Mouse (Mus musculus): ENCODE measurements around the gene Pirb.
"Not testable (repeated sequence)": the region's sequence is repeated elsewhere in the genome, so short reads cannot be mapped to it uniquely, and the experiment has no call there.

The Pirb gene

GRCm38 (mm10) chr7:3720268-3720667, at the start of gene Pirb:
Pirb (minus strand) TSS chr7:3720391.
- not testable (repeated sequence) for DNase-seq (ENCODE audit: low spot score in 2 of 2)

GRCm38 (mm10) chr7:3732675-3733074, 12.5 kb upstream of the Pirb start:
- DNase-seq (ENCODE audit: low spot score in 2 of 2), result not testable (repeated sequence)

GRCm38 (mm10) chr7:3725459-3725858, 5.3 kb upstream of the Pirb start:
- DNase-seq (ENCODE audit: low spot score in 2 of 2), result not testable (repeated sequence)

DNA sequence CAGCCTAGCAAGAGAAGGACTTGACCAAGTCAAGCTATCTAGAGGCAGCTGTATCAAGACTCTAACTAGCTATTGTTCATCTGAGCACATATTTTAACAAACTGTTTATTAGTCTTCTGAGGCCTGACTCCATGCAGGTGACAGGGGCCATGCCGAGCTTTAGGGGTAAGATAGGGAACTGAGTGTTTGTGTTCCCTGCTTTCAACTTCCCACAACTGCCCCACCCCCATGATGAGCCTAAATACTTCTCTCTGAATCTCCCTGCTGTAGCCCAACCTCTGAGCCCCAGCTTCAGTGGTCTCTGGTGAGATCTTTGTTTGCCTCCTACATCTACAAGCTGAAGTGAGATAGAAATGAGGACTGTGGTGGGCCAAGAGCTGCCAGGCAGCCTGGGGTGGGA, 4.9 kb downstream of the Pirb start:
- no peak for DNase-seq (ENCODE audit: low spot score in 2 of 2)

GRCm38 (mm10) chr7:3712264-3712942, 7.8 kb downstream of the Pirb start:
- no peak for DNase-seq (ENCODE audit: low spot score in 2 of 2)

GRCm38 (mm10) chr7:3709000-3709399, 11.2 kb downstream of the Pirb start:
- DNase-seq (ENCODE audit: low spot score in 2 of 2), result no peak

GRCm38 (mm10) chr7:3708447-3708980, 11.7 kb downstream of the Pirb start:
- not testable (repeated sequence) for DNase-seq (ENCODE audit: low spot score in 2 of 2)

DNA sequence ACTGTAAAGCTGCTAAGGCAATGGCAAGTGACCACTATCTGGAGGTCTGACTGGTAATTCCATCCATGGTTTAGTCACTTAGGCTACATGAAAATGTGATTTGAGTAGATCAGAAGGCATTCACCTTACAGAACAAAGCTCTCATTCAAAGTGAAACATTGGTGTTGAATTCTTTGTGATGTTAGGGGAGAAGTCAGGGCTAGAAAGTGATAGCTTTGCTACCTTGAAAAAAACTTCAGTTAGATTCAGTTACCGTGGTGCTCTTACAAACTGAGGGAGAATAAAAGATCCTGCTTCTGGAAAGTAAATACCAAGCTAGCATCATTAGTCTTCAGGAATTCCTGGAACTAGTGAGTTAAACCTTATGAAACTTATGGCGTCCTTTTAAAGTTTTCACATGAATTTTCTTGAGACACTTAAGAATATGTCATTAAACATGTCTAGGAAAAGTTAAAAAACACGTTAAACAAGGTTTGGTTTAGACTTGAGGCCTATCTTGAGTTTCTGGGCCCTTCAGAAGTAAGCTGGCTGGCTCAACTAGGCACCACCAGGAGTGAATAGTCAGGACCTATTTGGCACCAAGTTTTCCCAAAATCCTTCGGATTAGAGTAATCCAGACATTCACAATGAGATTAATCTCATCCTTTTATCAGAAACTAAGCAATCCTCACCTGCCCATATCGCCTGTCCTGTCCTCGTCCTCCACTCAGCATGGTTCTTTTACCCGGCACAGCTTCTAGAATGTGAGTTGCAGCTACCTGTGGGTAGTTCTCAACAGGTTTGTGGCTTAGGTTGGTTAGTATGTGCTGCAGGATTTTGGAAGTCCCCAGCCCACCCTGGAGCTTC, 12.4 kb downstream of the Pirb start:
- DNase-seq (ENCODE audit: low spot score in 2 of 2), result no peak

GRCm38 (mm10) chr7:3707027-3707426, 13.2 kb downstream of the Pirb start:
- no peak for DNase-seq (ENCODE audit: low spot score in 2 of 2)

- DNase-seq (ENCODE audit: low spot score in 2 of 2), result no peak
Observed at GRCm38 (mm10) chr7:3706343-3706934, 13.8 kb downstream of the Pirb start.

- no peak for DNase-seq (ENCODE audit: low spot score in 2 of 2)
Observed at GRCm38 (mm10) chr7:3705911-3706310, 14.3 kb downstream of the Pirb start.

- not testable (repeated sequence) for DNase-seq (ENCODE audit: low spot score in 2 of 2)
Observed at GRCm38 (mm10) chr7:3705461-3705860, 14.7 kb downstream of the Pirb start.

DNA sequence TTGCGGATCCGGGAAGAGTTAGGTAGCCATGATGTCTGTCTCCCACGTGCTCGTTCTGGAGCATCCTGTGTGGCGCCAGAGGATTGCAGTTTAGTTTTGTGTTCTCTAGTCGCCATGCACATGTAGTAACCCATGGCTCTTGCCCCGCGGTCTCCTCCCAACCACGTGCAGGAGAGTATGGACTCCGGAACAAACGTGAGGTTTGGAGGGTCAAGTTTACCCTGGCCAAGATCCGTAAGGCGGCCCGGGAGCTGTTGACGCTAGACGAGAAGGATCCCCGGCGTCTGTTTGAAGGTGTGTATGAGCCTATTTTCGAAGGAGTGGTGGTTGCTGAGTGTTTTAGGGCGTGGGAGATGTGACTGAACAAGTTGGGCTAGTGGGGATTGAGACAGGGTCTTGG, 15.7 kb downstream of the Pirb start:
- DNase-seq (ENCODE audit: low spot score in 2 of 2), result peak in 1 of 2 experiments; percentile 30

DNA sequence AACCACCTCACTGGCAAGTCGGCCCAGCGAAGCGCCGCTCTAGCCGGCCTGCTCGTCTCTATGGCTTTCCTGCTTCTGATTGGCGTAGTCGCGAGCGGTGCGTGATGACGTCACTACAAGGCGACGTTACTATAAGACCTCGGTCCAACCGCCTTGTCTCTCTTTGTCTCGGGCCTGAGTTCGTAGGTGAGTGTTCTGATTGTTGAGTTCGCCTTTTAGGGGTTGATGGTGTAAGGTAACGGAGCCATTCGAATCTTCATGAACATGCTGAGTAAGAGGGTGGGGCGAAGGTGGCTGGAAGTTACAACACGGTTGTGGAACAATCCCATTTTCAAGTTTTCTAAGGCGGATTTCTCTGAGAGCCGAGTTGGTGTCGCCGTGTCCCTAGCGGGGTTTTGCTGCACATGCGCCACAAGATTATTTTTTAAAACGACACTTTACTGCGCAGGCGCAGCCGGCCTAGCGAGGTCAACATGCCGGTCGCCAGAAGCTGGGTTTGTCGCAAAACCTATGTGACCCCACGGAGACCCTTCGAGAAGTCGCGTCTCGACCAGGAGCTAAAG, 16.2 kb downstream of the Pirb start, which contains the start of gene Rps9:
Rps9 (plus strand) TSS at position 115 of the 563 bp plus-strand sequence.
- DNase-seq (ENCODE audit: low spot score in 2 of 2), result peak; percentile 95 to 97

GRCm38 (mm10) chr7:3703148-3703878, 16.9 kb downstream of the Pirb start:
- no peak for DNase-seq (ENCODE audit: low spot score in 2 of 2)

- DNase-seq (ENCODE audit: low spot score in 2 of 2), result no peak
Observed at GRCm38 (mm10) chr7:3698471-3698870, 21.7 kb downstream of the Pirb start.

DNA sequence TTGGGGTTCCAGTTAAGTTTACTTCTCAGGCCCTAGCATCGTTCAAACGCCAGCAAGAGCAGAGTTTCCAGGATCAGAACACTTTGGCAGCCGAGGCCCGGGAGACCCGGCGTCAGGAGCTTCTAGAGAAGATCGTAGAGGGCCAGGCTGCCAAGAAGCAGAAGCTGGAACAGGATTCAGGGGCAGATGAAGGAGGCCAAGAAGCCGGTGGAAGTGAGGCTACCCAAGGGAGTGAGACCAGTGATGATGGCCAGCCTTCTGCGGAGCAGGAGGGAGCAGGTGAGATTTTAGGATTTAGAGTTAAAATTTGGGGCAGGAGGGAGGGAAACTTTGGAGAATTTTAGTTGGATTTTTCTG, 25.3 kb downstream of the Pirb start:
- DNase-seq (ENCODE audit: low spot score in 2 of 2), result not testable (repeated sequence)

DNA sequence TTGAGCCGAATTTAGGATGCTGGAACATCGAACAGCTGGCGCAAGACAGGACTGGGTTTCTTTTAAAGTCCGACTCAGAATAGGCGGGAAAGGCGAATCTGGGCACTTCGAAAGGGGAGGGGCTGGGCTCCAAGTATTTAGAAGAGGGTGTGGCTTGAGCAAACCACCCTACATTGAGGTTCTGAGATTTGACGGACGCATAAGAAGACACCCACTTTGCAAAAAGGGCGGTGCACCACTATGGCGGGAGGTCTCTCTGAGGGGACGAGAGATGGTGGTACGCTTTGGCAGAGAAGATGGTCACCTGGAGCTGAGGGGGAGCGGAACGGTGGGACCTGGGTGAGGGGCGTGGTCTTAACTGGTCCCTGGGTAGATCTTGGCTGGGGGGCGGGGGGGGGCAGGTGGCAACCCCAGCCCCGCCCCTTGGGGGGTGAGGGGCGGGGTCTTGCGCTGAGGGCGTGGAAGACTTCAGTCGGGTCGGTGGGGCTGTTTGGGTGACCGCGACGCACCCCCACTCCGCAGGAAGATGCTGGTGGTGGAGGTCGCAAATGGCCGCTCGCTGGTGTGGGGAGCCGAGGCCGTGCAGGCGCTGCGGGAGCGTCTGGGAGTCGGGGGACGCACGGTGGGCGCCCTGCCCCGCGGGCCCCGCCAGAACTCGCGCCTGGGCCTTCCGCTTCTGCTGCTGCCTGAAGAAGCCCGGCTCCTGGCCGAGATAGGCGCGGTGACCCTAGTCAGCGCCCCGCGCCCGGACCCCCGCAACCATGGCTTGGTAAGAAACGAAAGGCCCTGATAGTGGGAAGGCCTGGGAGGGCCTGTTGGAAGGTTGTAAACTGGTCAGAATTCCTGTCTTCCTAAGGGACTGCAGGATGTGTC, 25.9 kb downstream of the Pirb start:
- DNase-seq (ENCODE audit: low spot score in 2 of 2), result peak in 1 of 2 experiments; percentile 41

DNA sequence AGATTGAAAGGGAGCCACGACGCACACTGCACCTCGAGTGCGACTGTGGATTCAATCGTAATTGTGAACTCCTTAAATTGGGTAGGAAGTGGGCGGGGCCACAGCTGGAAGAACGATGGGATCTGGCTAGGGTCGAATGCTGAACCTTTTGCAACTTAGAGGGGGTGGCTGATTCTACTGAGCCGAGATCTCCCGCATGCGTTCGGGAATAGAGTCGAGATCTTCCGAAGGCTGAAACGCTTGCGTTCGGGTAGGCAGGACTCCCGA, 26.4 kb downstream of the Pirb start:
- DNase-seq (ENCODE audit: low spot score in 2 of 2), result no peak

DNA sequence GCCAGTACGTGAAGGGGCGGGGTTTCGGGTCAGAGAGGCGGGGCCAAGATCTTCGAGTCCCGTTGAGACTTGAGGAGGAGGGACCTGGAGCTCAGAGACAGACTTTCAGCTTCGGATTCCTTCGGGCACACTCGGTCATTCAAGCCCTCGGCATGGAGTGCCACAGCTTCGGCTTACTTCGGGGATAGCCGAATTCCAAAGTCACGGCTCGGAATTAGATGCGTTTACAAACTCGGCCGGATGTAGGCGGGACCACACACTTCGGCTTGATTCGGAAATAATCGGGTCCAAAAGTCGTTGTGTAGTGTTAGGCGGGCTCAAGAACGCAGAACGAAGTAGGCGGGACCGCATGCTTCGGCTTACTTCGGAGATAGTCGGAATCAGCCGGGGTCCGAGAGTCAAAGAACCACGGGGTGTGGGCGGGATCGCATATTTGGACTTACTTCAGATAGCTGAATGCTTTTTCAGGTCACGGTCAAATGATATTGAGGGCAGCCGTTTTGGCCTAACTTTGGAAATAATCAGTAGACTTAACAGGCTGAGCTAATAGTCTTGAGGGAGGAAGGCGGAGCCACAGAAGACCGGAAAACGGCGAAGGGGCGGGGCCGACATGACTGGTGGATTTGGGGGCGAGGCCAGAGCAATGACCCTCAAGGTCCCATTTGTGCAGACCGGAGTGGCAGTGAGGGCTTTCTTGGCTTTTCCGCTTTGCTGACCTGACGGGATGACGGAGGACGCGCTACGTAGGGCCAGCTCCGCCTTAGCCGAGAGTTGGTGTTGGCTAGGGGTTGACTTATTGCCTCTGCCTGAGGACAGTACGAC, 27.0 kb downstream of the Pirb start, which contains the start of gene Mboat7:
Mboat7 (minus strand) TSS at position 537 of the 822 bp plus-strand sequence.
- DNase-seq (ENCODE audit: low spot score in 2 of 2), result peak; percentile 96 to 98

Data from right cerebral cortex, postnatal 36 days (tissue).